9 mouse cellular contexts compared by ENCODE assay signal in genomic region chr2:126787721-126788342, GRCm38 (mm10). TPM values are rescaled to one million over a fixed set of nuclear protein-coding genes. Genes with fewer than 3 reads are reported as not detected.
A peak's percentile ranks its signal among the peaks of the same experiment; 100 is the strongest.
DNase-seq lines count a peak whose midpoint lies in the region; ATAC-seq lines count a peak whose summit lies in the region.
"Had no signal": no experiment of that assay in that cellular context is flagged by ENCODE, and none has a peak within 500 bp of the region (broad histone marks: within the 10 kb centered on the region; RNA-seq: fewer than 3 reads in every experiment).

No protein-coding gene starts in this region.

- peaks cover 13% of the 10 kb centered on the region for H3K36me3 ChIP-seq in heart, embryonic 11.5 days (ENCODE audit: control insufficient read depth, insufficient read depth, low read length)

- H3K27ac ChIP-seq in heart, embryonic 11.5 days (ENCODE audit: low read depth, low read length) = 0 out of 2 replicates have a peak overlapping the region, but pooled peaks have one; percentile 22
- H3K27ac ChIP-seq: hindbrain, embryonic 12.5 days had no signal

- intact Hi-C loops in heart, postnatal 36 days (cut with DNase I) = no loop called here

- no peak for DNase-seq in heart, postnatal 36 days
- peak; percentile 75 for DNase-seq in right cerebral cortex, adult 18-20 months
- DNase-seq in right cerebral cortex, postnatal 4 days = no peak
- DNase-seq in layer of hippocampus, postnatal 36 days = peak; percentile 80 to 83
- DNase-seq in thymus, postnatal 36 days = no peak
- no peak for DNase-seq in cerebellum, postnatal 36 days
- DNase-seq in gastrocnemius, adult 18-20 months (ENCODE audit: low spot score) = no peak

- no peak overlapping the region for H3K9ac ChIP-seq in heart, embryonic 11.5 days (ENCODE audit: low read depth, low read length)
- H3K9ac ChIP-seq: hindbrain, embryonic 12.5 days had no signal

- WGBS in heart, embryonic 11.5 days (ENCODE audit: insufficient replicate concordance) = 49% methylated on average over 9 of the region's 9 CpGs

- H3K9me3 ChIP-seq in heart, embryonic 11.5 days (replicated peaks; ENCODE audit: control insufficient read depth, low read length) = no peaks in the 10 kb centered on the region
- H3K9me3 ChIP-seq: hindbrain, embryonic 12.5 days had no signal

- no peak overlapping the region for H3K4me3 ChIP-seq in heart, embryonic 11.5 days (ENCODE audit: low read depth, low read length)
- H3K4me3 ChIP-seq: hindbrain, embryonic 12.5 days had no signal

- no peak overlapping the region for H3K4me2 ChIP-seq in heart, embryonic 11.5 days
- H3K4me2 ChIP-seq: hindbrain, embryonic 12.5 days had no signal

- ATAC-seq in heart, embryonic 11.5 days (replicated peaks; ENCODE audit: insufficient number of reproducible peaks, low FRiP score, low TSS enrichment) = no peak

- no peaks in the 10 kb centered on the region for H3K27me3 ChIP-seq in heart, embryonic 11.5 days (ENCODE audit: control insufficient read depth, insufficient read depth, low read length)
- H3K27me3 ChIP-seq: hindbrain, embryonic 12.5 days had no signal

- H3K4me1 ChIP-seq in heart, embryonic 11.5 days (ENCODE audit: control insufficient read depth, insufficient read depth, low read length) = peaks cover 4% of the 10 kb centered on the region; the same call in 1 of the 2 replicates
- H3K4me1 ChIP-seq: hindbrain, embryonic 12.5 days had no signal

RNA-seq across cellular contexts. Expression of gene Usp50, which starts 4.6 kb away (rescaled TPM):
- polyA plus RNA-seq in heart, embryonic 11.5 days (2014; fragmentation: Nextera tagmentation; extraction: Ambion mirVana) = 2.1 and 3.3 TPM in 2 replicates
- not detected for total RNA-seq in heart, postnatal 36 days (2021)
- total RNA-seq in layer of hippocampus, postnatal 36 days (2021) = 1 to 10 TPM; 2.9 to 3.2 TPM
- under 1 TPM in 1 of 2 experiments, not detected in 1; 0.21 TPM for total RNA-seq in gastrocnemius, adult 18-20 months (2021)

Comparison
In these comparisons a context has a peak if more than half of its experiments do, and no peak if none do; other contexts are left out.
1. DNase-seq: peak in right cerebral cortex, adult 18-20 months (single experiment) and layer of hippocampus, postnatal 36 days (2 of 2); none in heart, postnatal 36 days (0 of 2), right cerebral cortex, postnatal 4 days (single experiment), thymus, postnatal 36 days (0 of 2), cerebellum, postnatal 36 days (0 of 2) and gastrocnemius, adult 18-20 months (single experiment).